Mouse (Mus musculus): ENCODE results near the gene Drap1. TPM values are rescaled to one million over a fixed set of nuclear protein-coding genes. Genes with fewer than 3 reads are reported as not detected.

Gene Drap1
- 270 and 298 TPM in 2 replicates for polyA plus RNA-seq (2016; fragmentation: Nextera tagmentation; extraction: Ambion mirVana)

DNA sequence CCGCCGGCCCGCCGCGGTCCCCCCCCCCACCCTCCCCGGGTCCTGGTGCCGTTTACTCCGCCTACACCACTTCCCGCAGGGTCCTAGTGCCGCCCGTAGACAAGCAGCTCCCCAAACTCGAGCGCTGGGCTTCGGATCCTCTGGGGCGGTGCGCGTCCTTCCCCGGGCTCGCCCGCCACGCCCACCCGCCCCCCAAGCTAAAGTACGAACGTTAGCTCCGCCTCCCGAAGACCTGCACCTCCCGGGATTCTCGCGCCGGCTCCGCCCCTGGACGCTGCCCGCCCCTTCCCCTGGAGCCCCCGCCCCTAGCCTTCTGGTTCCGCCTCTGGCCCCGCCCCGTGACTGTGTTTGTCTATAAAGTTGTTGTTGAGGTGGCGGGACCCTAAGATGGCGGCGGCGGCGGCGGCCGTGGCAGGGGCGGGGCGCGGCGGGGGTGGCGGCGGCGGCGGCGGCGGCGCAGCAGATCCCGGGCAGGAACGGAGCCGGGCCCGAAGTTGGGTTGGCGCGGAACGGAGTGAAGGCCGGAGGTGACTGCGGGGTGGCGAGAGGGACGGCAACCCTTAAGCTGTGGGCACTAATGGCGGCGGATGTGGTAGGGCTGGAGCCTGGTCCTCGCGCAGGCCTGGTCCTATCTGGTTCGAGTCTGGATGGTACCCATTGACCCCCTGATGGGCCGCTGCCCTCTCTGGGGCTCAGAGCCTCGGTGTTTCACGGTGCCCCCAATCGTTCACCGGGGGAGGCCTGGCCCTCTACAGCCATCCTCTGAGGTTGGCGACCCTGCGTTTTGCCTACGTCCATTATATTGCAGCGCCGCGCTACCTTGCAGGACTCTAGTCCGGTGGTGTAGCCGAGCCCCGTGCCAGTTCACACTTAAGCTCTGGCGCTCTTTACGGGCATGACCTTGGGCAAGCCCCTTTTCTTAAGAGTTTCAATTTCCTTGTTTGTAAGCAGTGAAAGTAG, at the start of gene Drap1, which contains the start of gene AI837181:
Gene Drap1 (minus strand): TSS at position 198 of the 960 bp plus-strand sequence.
Gene AI837181 (plus strand): TSS at position 363 of the 960 bp plus-strand sequence.
- peaks cover 29% of the 10 kb centered on the region for H3K4me1 ChIP-seq
- H3K9ac ChIP-seq: peak within 1 kb of the TSS; percentile 87
- H3K4me3 ChIP-seq: peak within 1 kb of the TSS; percentile 82
- peaks cover 36% of the 10 kb centered on the region for H3K36me3 ChIP-seq
- no peaks in the 10 kb centered on the region for H3K9me3 ChIP-seq
- WGBS: under 1% methylated on average over 84 of the region's 87 CpGs
- H3K4me2 ChIP-seq (replicated peaks): peak within 1 kb of the TSS; percentile 90
- H3K27ac ChIP-seq: peak within 1 kb of the TSS; percentile 81
- peak; percentile 89 for ATAC-seq (ENCODE audit: low FRiP score, low read depth)
- H3K27me3 ChIP-seq (replicated peaks): no peaks in the 10 kb centered on the region

DNA sequence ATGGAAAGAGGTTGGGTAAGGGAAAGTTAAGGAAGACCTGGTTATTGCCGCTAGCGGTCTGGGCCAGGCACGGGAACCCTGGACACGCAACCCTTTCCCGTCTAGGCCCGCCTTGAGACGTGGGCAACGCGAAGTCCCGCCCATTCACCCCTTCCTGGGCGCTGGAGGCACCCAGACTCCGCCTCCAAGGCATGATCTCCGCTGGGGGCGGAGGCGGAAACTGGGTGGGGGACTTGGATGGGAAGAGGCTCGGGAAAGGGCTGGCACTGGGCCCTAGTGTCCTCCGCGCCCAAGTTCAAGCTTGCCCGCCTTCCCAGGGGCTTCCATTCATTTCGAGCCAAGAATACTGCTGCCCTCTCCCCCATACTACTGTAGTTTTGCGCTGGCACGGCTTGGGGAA, 48.9 kb upstream of the Drap1 start, which contains the start of gene Efemp2:
Gene Efemp2 (plus strand): TSS at position 235 of the 400 bp plus-strand sequence.
- Histone ChIP-seq H3K4me1 (peaks cover 24% of the 10 kb centered on the region), H3K27me3 (replicated peaks) (no peaks in the 10 kb centered on the region), H3K9ac (peak within 1 kb of the TSS; percentile 85), H3K9me3 (no peaks in the 10 kb centered on the region), H3K36me3 (peaks cover 10% of the 10 kb centered on the region; the same call in 1 of the 2 replicates), H3K4me3 (peak within 1 kb of the TSS; percentile 61), H3K27ac (peak within 1 kb of the TSS; percentile 32; the same call in 1 of the 2 replicates), H3K4me2 (replicated peaks) (peak within 1 kb of the TSS; percentile 98)
- WGBS: 2% methylated on average over 22 of the region's 22 CpGs
- ATAC-seq (ENCODE audit: low FRiP score, low read depth): 0 out of 2 replicates have a peak, but pooled peaks have one; percentile 45

DNA sequence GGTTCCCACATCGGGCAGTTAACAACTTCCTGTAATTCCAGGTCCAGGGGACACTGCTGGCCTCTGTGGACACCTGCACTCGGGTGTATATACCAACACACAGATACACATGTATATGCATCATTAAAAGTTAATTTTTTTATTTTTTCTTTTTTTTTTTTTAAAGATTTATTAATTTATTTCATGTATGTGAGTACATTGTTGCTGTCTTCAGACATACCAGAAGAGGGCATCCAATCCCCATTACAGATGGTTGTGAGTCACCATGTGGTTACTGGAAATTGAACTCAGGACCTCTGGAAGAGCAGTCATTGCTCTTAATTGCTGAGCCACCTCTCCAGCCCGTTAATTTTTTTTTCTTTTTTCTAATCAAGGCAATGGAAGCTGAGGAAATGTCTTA, 48.1 kb upstream of the Drap1 start:
- Histone ChIP-seq H3K27me3 (replicated peaks) (no peaks in the 10 kb centered on the region), H3K36me3 (0 out of 2 replicates have a peak, but pooled peaks cover 3% of the 10 kb centered on the region), H3K4me3 (no peak overlapping the region), H3K9ac (no peak overlapping the region), H3K27ac (no peak overlapping the region), H3K4me2 (replicated peaks) (no peak overlapping the region; the same call in 1 of the 2 replicates), H3K9me3 (no peaks in the 10 kb centered on the region), H3K4me1 (peaks cover 24% of the 10 kb centered on the region)
- ATAC-seq (ENCODE audit: low FRiP score, low read depth): no peak
- WGBS: 81% methylated on average over 3 of the region's 3 CpGs

DNA sequence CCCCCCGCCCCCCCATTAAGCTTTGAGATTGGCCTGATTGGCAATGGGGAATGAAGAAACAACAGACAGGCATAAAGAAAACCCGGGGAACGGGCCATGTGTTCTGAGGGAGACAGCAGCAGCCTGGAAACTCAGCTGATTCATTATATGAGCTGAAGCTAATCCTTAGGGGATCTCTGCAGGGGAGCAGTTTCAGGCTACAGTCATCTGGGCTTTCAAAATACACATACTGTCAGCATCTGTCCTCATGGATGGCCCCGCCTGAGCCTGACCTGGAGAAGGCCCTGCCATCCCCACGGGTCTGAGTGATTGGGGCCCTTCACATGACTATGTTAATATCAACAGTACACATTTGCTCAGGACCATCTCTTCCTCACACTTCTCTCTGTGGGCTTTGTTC, 47.1 kb upstream of the Drap1 start:
- no peak for ATAC-seq (ENCODE audit: low FRiP score, low read depth)
- Histone ChIP-seq H3K36me3 (peaks cover 8% of the 10 kb centered on the region), H3K4me1 (peaks cover 24% of the 10 kb centered on the region), H3K9ac (no peak overlapping the region), H3K27me3 (replicated peaks) (no peaks in the 10 kb centered on the region), H3K9me3 (no peaks in the 10 kb centered on the region), H3K4me2 (replicated peaks) (no peak overlapping the region), H3K4me3 (no peak overlapping the region), H3K27ac (no peak overlapping the region)
- 46% methylated on average over 5 of the region's 5 CpGs for WGBS

DNA sequence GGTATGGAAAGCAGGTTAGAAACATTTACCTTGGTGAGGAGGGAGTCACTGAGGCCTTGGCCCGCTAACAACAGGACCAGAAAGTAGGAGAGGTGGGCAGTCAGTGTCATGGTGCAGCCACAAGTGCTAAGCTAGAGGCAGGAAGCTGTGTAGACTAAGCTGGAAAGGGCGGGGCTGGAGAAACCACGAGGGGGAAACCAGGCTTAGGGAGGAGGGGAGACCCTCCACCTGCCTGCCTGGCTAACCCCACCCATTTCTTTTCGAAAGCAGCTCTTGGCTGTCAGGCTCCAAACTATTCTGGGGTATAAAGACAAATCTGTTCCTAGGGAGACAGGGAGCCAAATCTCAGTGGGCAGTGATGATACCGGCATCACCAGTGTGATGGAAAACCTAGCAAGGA, 43.6 kb upstream of the Drap1 start, which contains the start of gene Ctsw:
Gene Ctsw (minus strand): TSS at position 134 of the 400 bp plus-strand sequence.
- no peaks in the 10 kb centered on the region for H3K9me3 ChIP-seq
- H3K27ac ChIP-seq: no peak within 1 kb of the TSS
- no peak within 1 kb of the TSS for H3K4me3 ChIP-seq
- ATAC-seq (ENCODE audit: low FRiP score, low read depth): no peak
- H3K9ac ChIP-seq: no peak within 1 kb of the TSS
- H3K27me3 ChIP-seq (replicated peaks): no peaks in the 10 kb centered on the region
- no peak within 1 kb of the TSS for H3K4me2 ChIP-seq (replicated peaks)
- H3K4me1 ChIP-seq: peaks cover 10% of the 10 kb centered on the region
- peaks cover 30% of the 10 kb centered on the region for H3K36me3 ChIP-seq
- WGBS: 64% methylated on average over 5 of the region's 5 CpGs

DNA sequence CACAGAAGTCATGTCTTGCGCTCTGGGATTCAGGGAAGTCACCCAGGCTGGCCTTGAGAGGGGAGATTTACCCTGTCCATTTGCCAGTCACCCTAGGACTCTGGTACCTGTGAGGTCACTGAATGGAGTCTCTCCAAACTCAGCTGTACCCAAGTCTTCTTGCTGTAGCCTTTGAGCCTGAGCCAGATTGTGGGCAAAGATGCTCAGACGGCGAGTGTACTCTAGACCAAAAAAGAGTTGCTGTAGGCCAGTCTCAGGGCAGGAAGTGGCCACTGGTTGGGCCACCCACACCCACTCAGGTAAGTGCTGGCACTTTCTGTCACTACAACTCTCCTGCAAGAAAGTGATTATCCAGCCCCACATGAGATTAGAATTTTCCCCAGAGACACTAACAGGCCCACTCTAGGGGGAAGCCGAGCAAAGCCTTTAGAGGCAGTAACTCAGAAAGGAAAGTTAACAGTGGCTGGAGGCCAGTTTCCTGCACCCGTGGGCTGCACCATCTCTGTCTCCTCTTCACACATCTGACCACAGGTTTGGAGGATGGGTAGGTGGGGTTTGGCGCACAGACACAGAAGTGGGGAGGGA, 42.2 kb upstream of the Drap1 start:
- peaks cover 41% of the 10 kb centered on the region for H3K36me3 ChIP-seq
- no peak overlapping the region for H3K9ac ChIP-seq
- no peak overlapping the region for H3K27ac ChIP-seq
- H3K4me1 ChIP-seq: peaks cover 10% of the 10 kb centered on the region
- 94% methylated on average over 6 of the region's 6 CpGs for WGBS
- H3K9me3 ChIP-seq: no peaks in the 10 kb centered on the region
- no peak for ATAC-seq (ENCODE audit: low FRiP score, low read depth)
- no peak overlapping the region for H3K4me3 ChIP-seq
- H3K4me2 ChIP-seq (replicated peaks): no peak overlapping the region
- no peaks in the 10 kb centered on the region for H3K27me3 ChIP-seq (replicated peaks)

DNA sequence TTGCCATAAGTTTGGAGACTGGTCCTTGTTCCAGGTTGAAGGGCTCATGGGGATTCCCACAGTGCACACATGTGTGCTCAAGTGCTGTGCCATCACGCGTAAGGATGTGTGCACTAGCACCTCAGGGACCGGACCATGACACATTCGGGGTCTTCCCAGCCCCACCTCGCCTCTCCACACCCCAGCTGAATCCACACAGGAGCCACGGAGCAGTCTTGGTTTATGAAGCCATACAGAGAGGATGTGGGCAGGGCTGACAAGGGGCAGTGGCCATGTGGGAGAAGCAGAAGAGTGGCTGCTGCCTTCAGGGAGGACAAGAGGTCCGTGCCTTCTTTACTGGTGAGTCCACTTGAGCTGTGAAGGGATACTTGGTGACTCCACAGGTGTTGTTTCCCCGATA, 40.3 kb upstream of the Drap1 start:
- Histone ChIP-seq H3K27ac (no peak overlapping the region), H3K4me2 (replicated peaks) (no peak overlapping the region), H3K27me3 (replicated peaks) (no peaks in the 10 kb centered on the region), H3K9me3 (no peaks in the 10 kb centered on the region), H3K9ac (no peak overlapping the region), H3K4me1 (peaks cover 19% of the 10 kb centered on the region), H3K4me3 (no peak overlapping the region), H3K36me3 (peaks cover 41% of the 10 kb centered on the region)
- WGBS: 96% methylated on average over 8 of the region's 8 CpGs
- ATAC-seq (ENCODE audit: low FRiP score, low read depth): no peak

DNA sequence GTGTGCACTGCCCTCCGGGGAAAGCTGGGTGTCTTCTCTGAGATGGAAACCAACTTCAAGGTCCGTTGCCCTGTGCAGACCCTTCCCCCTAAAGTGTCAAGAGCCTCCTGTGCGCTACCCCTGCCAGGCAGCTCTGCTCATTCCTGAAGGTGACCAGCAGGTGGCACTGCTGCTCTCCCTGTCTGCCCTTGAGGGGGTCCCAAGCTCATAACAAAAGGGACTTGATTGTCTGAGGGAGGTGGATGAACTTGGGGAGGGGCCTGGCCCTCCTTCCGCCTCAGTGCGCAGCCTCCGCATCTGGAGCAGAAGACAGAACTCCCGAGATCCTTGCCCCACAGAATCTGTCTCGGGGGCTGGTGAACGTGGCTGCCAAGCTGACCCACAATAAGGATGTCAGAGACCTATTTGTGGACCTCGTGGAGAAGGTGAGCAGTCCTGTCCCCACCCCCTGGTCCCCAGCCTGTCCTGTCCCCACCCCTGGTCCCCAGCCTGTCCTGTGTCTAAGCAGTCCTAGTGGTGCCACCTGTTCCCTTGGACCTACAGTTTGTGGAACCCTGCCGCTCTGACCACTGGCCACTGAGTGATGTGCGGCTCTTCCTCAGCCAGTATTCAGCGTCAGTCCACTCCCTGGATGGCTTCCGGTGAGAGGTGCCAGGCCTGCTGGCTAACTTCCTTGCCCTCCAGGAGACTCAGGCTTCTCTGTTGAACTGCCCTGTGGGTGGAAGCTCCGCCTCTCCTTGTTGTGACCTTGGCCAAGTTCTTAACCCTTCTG, 39.2 kb upstream of the Drap1 start:
- Histone ChIP-seq H3K4me3 (peak overlapping the region; percentile 18; the same call in 1 of the 2 replicates), H3K27ac (no peak overlapping the region), H3K27me3 (replicated peaks) (no peaks in the 10 kb centered on the region; the same call in 1 of the 2 replicates), H3K4me1 (peaks cover 22% of the 10 kb centered on the region), H3K36me3 (peaks cover 41% of the 10 kb centered on the region), H3K9ac (peak overlapping the region; percentile 57), H3K4me2 (replicated peaks) (peak overlapping the region; percentile 58), H3K9me3 (no peaks in the 10 kb centered on the region)
- peak; percentile 63 for ATAC-seq (ENCODE audit: low FRiP score, low read depth)
- WGBS: 45% methylated on average over 15 of the region's 15 CpGs

DNA sequence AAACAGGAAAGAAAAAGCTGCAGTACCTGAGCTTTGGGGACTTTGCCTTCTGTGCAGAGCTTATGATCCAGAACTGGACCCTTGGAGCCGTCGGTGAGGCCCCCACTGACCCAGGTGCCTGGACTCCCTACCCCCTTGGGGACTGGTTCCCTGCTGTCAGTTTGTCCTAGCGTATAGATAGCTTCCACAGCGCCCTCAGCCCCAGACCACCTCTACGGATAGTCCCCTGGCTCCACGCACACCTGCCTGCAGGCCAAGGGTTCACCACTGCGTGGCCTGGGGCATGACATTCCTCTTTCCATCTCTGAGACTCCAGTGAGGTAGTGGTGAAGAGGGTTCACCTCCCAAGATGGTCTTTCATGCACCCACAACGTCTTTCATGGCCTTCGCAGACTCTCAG, 38.4 kb upstream of the Drap1 start:
- H3K9me3 ChIP-seq: no peaks in the 10 kb centered on the region
- 0 out of 2 replicates have a peak overlapping the region, but pooled peaks have one; percentile 2 for H3K4me3 ChIP-seq
- peaks cover 22% of the 10 kb centered on the region for H3K4me1 ChIP-seq
- H3K27ac ChIP-seq: no peak overlapping the region
- H3K36me3 ChIP-seq: peaks cover 41% of the 10 kb centered on the region
- no peaks in the 10 kb centered on the region; the same call in 1 of the 2 replicates for H3K27me3 ChIP-seq (replicated peaks)
- ATAC-seq (ENCODE audit: low FRiP score, low read depth): no peak
- no peak overlapping the region for H3K4me2 ChIP-seq (replicated peaks)
- WGBS: 90% methylated on average over 9 of the region's 9 CpGs
- H3K9ac ChIP-seq: no peak overlapping the region

DNA sequence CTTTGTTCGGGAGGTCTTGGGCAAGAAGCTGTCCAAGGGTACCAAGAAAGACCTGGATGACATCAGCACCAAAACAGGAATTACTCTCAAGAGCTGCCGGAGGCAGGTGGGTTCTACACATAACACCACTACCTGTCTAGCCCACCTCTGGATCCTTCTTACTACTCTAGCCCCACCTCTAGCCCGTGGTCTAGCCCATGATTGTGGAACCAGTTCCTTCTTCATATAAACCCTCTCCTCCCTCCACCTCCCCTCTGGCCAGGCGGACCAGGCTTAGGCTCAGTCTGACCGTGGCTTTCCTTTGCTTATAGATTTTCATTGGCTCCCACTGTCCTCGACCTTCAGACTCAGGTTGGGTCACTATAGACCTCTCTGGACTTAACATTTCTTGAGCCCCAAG, 36.6 kb upstream of the Drap1 start:
- peaks cover 27% of the 10 kb centered on the region for H3K4me1 ChIP-seq
- ATAC-seq (ENCODE audit: low FRiP score, low read depth): no peak
- no peaks in the 10 kb centered on the region for H3K9me3 ChIP-seq
- H3K4me3 ChIP-seq: peak overlapping the region; percentile 73
- peak overlapping the region; percentile 78; the same call in 1 of the 2 replicates for H3K9ac ChIP-seq
- no peaks in the 10 kb centered on the region; the same call in 1 of the 2 replicates for H3K27me3 ChIP-seq (replicated peaks)
- H3K4me2 ChIP-seq (replicated peaks): peak overlapping the region; percentile 94
- no peak overlapping the region for H3K27ac ChIP-seq
- peaks cover 28% of the 10 kb centered on the region for H3K36me3 ChIP-seq
- WGBS: 89% methylated on average over 6 of the region's 6 CpGs

DNA sequence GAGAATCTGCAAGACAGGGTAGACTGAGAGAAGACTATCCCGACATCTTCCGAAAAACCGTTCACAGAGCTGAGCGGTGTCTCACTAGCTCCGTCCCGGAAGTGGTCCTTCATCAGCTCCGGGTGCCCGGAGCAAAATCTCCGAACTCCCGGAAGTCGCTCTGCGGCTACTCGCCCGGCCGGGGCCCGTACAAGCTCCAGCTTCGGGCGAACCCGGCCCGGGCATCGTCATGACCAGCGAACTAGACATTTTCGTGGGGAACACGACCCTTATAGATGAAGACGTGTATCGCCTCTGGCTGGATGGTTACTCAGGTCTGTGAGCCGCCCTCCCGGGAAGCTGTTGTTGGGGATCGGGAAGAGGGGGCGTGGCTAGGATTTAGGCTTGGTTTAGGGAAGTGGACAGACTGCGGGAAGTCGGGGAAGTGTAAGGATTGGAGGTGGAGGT, 35.7 kb upstream of the Drap1 start, which contains the start of gene Fibp:
Gene Fibp (plus strand): TSS at position 151 of the 447 bp plus-strand sequence.
- peak within 1 kb of the TSS; percentile 73 for H3K4me3 ChIP-seq
- WGBS: under 1% methylated on average over 32 of the region's 32 CpGs
- peaks cover 19% of the 10 kb centered on the region for H3K36me3 ChIP-seq
- H3K9ac ChIP-seq: peak within 1 kb of the TSS; percentile 78
- no peaks in the 10 kb centered on the region; the same call in 1 of the 2 replicates for H3K27me3 ChIP-seq (replicated peaks)
- H3K4me2 ChIP-seq (replicated peaks): peak within 1 kb of the TSS; percentile 94
- no peaks in the 10 kb centered on the region for H3K9me3 ChIP-seq
- peak; percentile 54; the same call in 1 of the 2 replicates for ATAC-seq (ENCODE audit: low FRiP score, low read depth)
- H3K4me1 ChIP-seq: peaks cover 37% of the 10 kb centered on the region
- no peak within 1 kb of the TSS for H3K27ac ChIP-seq
